Mouse (Mus musculus): Measurements from ENCODE around the gene Caskin1. TPM values are rescaled to one million over a fixed set of nuclear protein-coding genes. Genes with fewer than 3 reads are reported as not detected.

The Caskin1 gene
- polyA plus RNA-seq, 1 experiment: 0.34 TPM

- Histone ChIP-seq H3K4me3 (ENCODE audit: insufficient read depth, low read length) (peak overlapping the region; percentile 84), H3K4me1 (ENCODE audit: control insufficient read depth, insufficient read depth, low read length) (peaks cover 15% of the 10 kb centered on the region), H3K27ac (ENCODE audit: insufficient read depth, low read depth, low read length) (no peak overlapping the region)
- TF ChIP-seq CTCF (IDR thresholded peaks at IDR 0.05; ENCODE audit: low read depth, low read length) (no peak), POLR2A (IDR thresholded peaks at IDR 0.05; ENCODE audit: borderline replicate concordance, low read depth, low read length) (no peak)
Observed at GRCm38 (mm10) chr17:24551050-24551444, 62.6 kb downstream of the Caskin1 start.

GRCm38 (mm10) chr17:24557091-24557490 lies 68.7 kb downstream of the Caskin1 start:
- no peak overlapping the region for H3K27ac ChIP-seq (ENCODE audit: insufficient read depth, low read depth, low read length)
- TF ChIP-seq CTCF (IDR thresholded peaks at IDR 0.05; ENCODE audit: low read depth, low read length) (no peak), POLR2A (IDR thresholded peaks at IDR 0.05; ENCODE audit: borderline replicate concordance, low read depth, low read length) (no peak)
- peaks cover 35% of the 10 kb centered on the region for H3K4me1 ChIP-seq (ENCODE audit: control insufficient read depth, insufficient read depth, low read length)
- H3K4me3 ChIP-seq (ENCODE audit: insufficient read depth, low read length): no peak overlapping the region

Other genes with a start within 250 kb of the Caskin1 start
- 25.8 and 33.4 TPM in 2 replicates for gene Ccnf, start 237.1 kb upstream of the Caskin1 start, polyA plus RNA-seq (2012; ENCODE audit: insufficient read depth, insufficient read length, missing spikeins)
- gene Abca17, start 137.5 kb upstream of the Caskin1 start, polyA plus RNA-seq (2012; ENCODE audit: insufficient read depth, insufficient read length, missing spikeins): 0.40 TPM in 1 of 2 replicates, not detected in the other
- 41.7 and 49.0 TPM in 2 replicates for gene Abca3, start 136.7 kb upstream of the Caskin1 start, polyA plus RNA-seq (2012; ENCODE audit: insufficient read depth, insufficient read length, missing spikeins)
- gene Rnps1, start 74.0 kb upstream of the Caskin1 start, polyA plus RNA-seq (2012; ENCODE audit: insufficient read depth, insufficient read length, missing spikeins): 65.0 and 72.0 TPM in 2 replicates
- 21.5 and 23.3 TPM in 2 replicates for gene Eci1, start 62.0 kb upstream of the Caskin1 start, polyA plus RNA-seq (2012; ENCODE audit: insufficient read depth, insufficient read length, missing spikeins)
- 3.3 and 3.8 TPM in 2 replicates for gene Dnase1l2, start 45.5 kb upstream of the Caskin1 start, polyA plus RNA-seq (2012; ENCODE audit: insufficient read depth, insufficient read length, missing spikeins)
- gene E4f1, start 18.3 kb upstream of the Caskin1 start, polyA plus RNA-seq (2012; ENCODE audit: insufficient read depth, insufficient read length, missing spikeins): 21.7 and 25.0 TPM in 2 replicates
- 21.4 and 24.2 TPM in 2 replicates for gene Pgp, start 18.2 kb upstream of the Caskin1 start, polyA plus RNA-seq (2012; ENCODE audit: insufficient read depth, insufficient read length, missing spikeins)
- gene Bricd5, start 14.7 kb upstream of the Caskin1 start, polyA plus RNA-seq (2012; ENCODE audit: insufficient read depth, insufficient read length, missing spikeins): not detected in 2 replicates
- gene Mlst8, start 9.5 kb upstream of the Caskin1 start, polyA plus RNA-seq (2012; ENCODE audit: insufficient read depth, insufficient read length, missing spikeins): 14.8 and 16.0 TPM in 2 replicates
- gene Traf7, start 39.3 kb downstream of the Caskin1 start, polyA plus RNA-seq (2012; ENCODE audit: insufficient read depth, insufficient read length, missing spikeins): 88.8 and 102 TPM in 2 replicates
- 0.44 TPM in 1 of 2 replicates, not detected in the other for gene Rab26, start 45.6 kb downstream of the Caskin1 start, polyA plus RNA-seq (2012; ENCODE audit: insufficient read depth, insufficient read length, missing spikeins)
- gene Pkd1, start 61.2 kb downstream of the Caskin1 start, polyA plus RNA-seq (2012; ENCODE audit: insufficient read depth, insufficient read length, missing spikeins): 22.3 and 24.6 TPM in 2 replicates
- gene Tsc2, start 144.0 kb downstream of the Caskin1 start, polyA plus RNA-seq (2012; ENCODE audit: insufficient read depth, insufficient read length, missing spikeins): 62.1 and 67.7 TPM in 2 replicates
- gene Nthl1, start 144.1 kb downstream of the Caskin1 start, polyA plus RNA-seq (2012; ENCODE audit: insufficient read depth, insufficient read length, missing spikeins): 4.1 and 6.2 TPM in 2 replicates
- gene Slc9a3r2, start 161.7 kb downstream of the Caskin1 start, polyA plus RNA-seq (2012; ENCODE audit: insufficient read depth, insufficient read length, missing spikeins): 0.98 TPM in 1 of 2 replicates, not detected in the other
- not detected in 2 replicates for gene Npw, start 169.9 kb downstream of the Caskin1 start, polyA plus RNA-seq (2012; ENCODE audit: insufficient read depth, insufficient read length, missing spikeins)
- 28.0 and 29.6 TPM in 2 replicates for gene Zfp598, start 181.1 kb downstream of the Caskin1 start, polyA plus RNA-seq (2012; ENCODE audit: insufficient read depth, insufficient read length, missing spikeins)
- 0.41 and 0.79 TPM in 2 replicates for gene Syngr3, start 201.4 kb downstream of the Caskin1 start, polyA plus RNA-seq (2012; ENCODE audit: insufficient read depth, insufficient read length, missing spikeins)
- gene Gfer, start 207.6 kb downstream of the Caskin1 start, polyA plus RNA-seq (2012; ENCODE audit: insufficient read depth, insufficient read length, missing spikeins): 21.6 and 22.0 TPM in 2 replicates
- gene Noxo1, start 207.6 kb downstream of the Caskin1 start, polyA plus RNA-seq (2012; ENCODE audit: insufficient read depth, insufficient read length, missing spikeins): 3.9 and 6.0 TPM in 2 replicates
- 11.7 and 16.9 TPM in 2 replicates for gene Tbl3, start 219.1 kb downstream of the Caskin1 start, polyA plus RNA-seq (2012; ENCODE audit: insufficient read depth, insufficient read length, missing spikeins)
- gene Rnf151, start 229.5 kb downstream of the Caskin1 start, polyA plus RNA-seq (2012; ENCODE audit: insufficient read depth, insufficient read length, missing spikeins): not detected in 2 replicates
- 685 and 784 TPM in 2 replicates for gene Rps2, start 229.5 kb downstream of the Caskin1 start, polyA plus RNA-seq (2012; ENCODE audit: insufficient read depth, insufficient read length, missing spikeins)
- 164 and 191 TPM in 2 replicates for gene Ndufb10, start 235.9 kb downstream of the Caskin1 start, polyA plus RNA-seq (2012; ENCODE audit: insufficient read depth, insufficient read length, missing spikeins)
- gene Rpl3l, start 239.2 kb downstream of the Caskin1 start, polyA plus RNA-seq (2012; ENCODE audit: insufficient read depth, insufficient read length, missing spikeins): not detected in 2 replicates
- 214 and 223 TPM in 2 replicates for gene Msrb1, start 248.0 kb downstream of the Caskin1 start, polyA plus RNA-seq (2012; ENCODE audit: insufficient read depth, insufficient read length, missing spikeins)

Measured in bone marrow macrophage, adult 2 months (primary cell).